Mouse (Mus musculus) urinary bladder, postnatal 25 days (tissue): ENCODE results near the gene Gins1.
"Not testable (repeated sequence)": the region's sequence is repeated elsewhere in the genome, so short reads cannot be mapped to it uniquely, and the experiment has no call there.

Source experiments
- DNase-seq: peaks from one replicate; pipeline ENCODE4 v3.0.0; 2022; ENCODE audit warnings: low spot score

The Gins1 gene

DNA sequence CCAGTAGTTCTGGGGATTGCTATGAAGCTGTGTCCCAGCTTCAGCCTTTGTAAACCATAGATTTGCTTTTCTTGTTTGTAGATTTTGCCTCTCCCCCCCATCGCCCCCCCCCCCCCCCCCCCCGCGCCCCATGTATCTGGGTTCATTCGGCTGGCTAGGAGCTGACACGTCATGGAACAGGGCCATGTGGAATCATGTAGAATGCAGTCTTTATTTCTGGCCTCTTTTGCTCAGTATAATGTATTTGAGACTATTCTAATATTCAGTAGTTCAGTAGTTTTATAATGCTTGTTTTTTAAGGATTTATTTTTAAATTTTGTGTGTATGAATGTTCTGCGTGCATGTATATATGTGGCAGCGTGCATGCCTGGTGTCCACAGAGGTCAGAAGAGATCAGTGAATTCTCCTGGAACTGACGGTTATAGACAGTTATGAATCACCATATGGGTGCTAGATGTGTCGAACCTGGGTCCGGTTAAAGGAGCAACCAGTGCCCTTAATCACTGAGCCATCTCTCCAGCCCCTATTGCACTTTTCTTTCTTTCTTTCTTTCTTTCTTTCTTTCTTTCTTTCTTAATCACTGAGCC, 5.2 kb downstream of the Gins1 start:
- no peak for DNase-seq

DNA sequence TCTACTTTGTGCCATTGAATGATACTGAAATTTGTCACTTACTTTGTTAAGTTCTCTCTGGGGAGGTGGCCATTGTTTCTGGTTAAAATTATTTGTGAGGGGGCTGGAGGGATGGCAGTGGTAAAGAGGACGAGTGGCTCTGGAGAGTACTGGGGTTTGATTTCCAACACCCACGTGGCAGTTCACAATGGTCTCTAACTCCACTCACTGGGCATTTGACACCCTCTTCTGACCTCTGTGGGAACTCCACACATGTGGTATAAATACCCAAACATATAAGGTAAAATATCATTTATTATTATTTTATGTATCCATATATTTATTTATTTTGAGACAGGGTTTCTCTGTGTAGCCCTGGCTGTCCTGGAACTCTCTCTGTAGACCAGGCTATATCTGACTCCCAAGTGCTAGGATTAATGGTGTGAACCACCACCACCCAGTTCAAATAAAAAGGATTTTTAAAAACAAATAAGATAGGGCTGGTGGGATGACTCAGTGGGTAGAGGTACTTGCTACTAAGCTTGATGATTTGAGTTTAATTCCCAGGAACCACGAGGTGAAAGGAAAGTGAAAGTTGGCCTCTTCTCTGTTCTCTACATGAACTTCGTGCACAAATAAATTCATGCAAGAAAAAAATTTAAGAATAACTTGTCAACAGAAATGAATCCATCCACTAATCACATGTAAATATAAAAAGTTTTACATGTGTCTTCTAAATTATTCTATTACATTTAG, 9.7 kb downstream of the Gins1 start:
- DNase-seq = no peak

DNA sequence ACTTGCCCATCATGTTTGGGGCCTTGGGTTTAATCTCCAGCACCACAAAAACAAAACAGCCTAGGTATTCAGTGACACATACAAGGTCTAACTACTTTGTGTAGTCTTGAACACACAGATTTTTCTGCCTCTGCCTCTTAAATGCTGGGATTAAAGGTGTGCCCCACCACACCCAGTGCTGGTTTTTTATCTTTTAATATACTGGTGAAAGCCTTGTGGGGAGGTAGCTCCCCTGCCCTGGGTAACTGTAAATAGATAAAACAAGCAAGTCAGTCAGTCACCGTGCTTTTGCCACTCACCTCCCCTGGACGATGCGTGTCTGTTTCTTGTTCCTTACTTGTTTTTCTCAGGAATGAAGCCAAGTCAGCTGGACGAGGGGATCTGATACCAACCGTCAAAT, 10.6 kb downstream of the Gins1 start:
- DNase-seq = no peak

DNA sequence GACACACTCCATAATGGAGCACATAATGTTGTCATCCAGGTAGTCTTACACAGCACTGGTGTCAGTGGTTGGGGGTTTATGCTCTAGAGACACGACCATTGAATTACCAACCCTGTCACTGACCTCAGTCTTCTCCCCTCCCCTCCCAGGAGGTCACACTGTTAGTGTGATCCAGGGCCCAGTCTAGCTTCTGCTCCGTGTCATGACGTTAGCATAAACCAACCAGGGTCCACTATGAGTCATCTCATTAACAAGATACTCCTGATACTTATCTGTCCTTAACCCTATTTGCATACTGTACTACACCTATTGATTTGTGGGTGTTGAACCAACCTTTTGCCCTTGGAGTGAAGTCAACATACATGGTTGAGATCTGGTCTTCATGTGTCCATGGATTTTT, 13.5 kb downstream of the Gins1 start:
- DNase-seq = no peak

DNA sequence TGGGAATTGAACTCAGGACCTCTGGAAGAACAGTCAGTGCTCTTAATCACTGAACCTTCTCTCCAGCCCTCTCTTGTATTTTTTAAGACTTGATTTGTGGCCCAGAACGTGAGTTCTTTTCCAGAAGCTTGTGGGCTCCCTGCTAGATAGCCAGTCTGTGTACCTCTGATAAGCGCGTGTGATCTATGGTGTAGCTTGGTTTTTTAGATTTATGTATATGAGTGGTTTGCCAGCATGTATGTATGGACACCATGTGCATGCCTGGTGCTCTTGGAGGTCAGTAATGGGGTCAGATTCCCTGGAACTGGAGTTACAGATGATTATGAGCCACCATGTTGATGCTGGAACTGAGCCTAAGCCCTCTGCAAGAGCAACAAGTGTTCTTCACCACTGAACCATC, 15.3 kb downstream of the Gins1 start:
- DNase-seq = no peak

DNA sequence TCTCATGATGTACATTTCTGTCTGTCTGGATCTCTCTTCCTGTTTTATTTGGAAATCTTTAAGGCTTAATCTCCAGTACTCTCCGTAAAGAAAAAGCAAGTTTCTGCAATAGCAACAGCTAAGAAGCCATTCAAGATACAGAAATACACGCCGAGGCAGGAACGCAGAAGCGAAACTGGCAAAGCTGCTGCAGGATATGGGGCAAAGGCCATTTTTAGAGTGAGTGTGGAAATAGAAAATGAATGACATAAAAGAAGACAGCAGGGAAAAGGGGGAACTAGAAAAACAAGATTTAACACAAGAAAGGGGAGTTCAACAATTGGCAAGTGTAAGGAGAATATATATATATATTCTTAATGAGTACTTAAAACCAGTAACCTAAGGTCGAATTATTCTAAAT, 16.5 kb downstream of the Gins1 start:
- no peak for DNase-seq

DNA sequence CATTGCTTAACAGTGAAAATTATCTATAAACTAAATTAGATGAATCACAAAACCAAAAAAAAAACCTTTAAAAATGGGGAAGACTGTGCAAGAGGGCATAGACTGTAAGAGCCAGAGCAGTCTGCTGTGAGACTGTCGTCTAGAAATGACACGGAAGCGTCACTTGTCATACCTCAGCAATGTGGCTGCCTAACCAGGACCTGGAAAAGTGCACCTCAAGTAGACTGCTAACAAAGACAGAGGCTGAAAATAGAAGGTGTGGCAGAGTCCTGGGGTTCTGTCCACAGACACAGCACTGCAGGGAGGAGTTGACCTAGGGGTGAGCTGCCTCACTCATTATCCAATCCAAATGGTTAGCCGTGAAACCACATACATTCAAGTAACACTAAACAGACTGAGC, 17.0 kb downstream of the Gins1 start:
- DNase-seq = no peak

DNA sequence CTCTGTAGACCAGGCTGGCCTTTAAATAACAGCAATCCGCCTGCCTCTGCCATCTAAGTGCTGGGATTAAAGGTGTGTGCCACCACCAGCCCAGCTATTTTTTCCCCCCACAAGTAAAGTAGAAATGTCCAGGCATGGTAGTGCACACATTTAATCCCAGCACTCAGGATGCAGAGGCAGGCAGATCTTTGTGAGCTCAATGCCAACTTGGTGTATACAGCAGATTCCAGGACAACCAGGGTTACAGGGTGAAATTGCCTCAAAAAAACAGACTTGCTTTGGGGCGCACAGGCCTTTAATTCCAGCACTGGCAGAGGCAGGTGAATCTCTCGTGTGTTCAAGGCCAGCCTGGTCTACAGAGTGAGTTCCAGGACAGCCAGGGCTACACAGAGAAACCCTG, 17.8 kb downstream of the Gins1 start:
- DNase-seq = no peak

DNA sequence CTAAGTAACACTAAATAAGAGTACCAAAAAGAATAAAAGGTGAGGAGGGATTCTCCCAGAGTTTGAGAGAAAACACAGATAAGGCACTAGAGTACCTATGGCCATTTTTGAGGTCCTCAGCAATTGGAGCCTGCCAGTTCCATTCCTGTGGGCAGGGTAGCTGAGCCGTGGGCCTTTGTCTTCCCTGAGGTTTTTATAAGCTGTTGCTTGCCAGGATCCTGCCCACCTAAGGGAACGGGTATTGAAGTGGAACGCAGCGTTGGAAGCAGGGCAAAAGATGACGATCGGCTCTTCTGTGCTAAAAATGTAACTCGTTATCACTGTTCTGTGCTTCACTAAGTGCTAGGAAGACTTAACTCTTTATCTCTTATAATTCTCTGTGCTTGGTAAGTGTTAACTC, 18.3 kb downstream of the Gins1 start:
- DNase-seq = no peak

DNA sequence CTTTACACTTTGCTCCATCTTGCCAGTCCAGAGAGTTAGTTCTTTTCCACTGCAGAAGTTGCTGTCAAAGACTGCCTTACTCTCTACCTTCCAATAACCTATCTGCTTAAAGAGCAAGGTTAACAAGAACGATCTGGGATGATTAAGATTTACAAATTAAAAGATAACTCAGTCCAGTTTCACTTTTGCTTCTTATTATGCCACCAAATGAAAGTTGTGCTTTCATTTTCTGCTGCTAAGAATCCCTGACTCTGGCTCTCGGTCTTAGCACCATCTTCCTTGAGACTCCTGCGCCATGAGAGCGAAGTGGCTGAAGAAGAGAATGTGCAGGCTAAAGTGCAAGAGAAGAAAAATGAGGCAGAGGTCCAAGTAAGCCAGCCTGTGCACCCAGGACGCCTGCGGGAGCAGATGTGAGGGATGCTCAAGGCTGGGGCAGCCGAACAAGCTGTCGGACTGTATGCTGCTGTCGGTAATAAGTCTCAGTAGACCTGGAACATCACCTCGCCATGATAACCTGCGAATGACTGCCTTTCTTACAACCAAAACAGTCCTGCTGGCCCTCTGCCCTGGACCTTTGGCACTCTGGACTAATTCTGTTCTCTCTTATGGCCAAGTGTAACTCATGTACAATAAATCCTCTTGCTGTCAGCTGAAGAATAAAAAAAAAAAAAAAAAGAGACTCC, 22.0 kb downstream of the Gins1 start:
- DNase-seq = no peak

DNA sequence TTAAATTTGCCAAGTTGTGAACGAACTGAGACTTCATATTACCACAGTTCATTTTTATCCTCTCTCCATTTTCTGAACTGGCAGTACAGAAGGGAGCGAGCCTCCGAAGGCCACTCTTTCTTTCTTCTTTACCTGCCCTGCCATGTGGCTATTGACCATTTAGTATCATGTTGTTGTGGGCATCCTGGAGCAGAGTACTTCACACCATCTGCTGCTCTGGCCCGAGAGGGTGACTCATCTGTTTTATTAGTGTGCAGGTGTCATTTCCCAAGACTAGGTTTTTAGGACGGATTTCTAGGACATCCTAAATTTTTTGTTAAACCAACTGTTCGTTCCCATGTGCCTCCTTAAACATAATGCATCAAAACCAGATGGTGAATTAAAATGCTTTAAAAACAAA, 24.0 kb downstream of the Gins1 start:
- no peak for DNase-seq

DNA sequence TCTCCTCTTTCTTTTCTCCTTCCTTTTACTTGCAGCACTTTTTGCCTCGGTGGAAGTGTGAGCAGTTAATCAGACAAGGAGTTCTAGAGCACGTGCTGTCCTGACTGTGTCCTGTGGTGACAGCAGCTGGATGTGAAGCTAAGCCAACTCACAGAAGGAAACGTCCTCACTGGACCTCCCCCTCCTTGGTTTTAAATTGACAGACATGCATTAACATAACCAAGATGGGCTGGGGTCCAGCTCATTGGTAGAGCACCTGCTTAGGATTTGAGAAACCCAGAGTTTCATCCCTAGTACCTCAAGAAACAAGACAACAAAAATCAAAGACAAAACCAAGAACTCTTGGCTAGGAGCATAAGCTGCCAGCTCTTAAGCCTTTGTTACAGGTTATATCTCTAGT, 25.6 kb downstream of the Gins1 start:
- no peak for DNase-seq

DNA sequence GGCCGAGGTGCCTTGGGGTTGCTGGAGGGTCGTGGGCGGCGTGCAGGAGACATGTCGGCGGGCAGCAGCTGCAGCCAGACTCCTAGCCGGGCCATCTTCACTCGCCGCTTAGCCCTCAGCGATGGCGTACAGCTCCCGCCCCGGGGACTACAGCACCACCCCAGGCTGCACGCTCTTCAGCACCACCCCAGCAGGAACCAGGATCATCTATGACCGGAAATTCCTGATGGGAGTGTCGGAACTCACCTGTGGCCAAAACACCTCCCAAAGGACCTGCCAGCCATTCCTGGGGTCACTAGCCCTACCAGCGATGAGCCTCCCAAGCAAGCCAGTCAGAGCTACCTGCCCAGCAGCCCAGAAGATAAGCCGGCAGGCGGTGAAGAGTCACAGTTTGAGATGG, 28.3 kb downstream of the Gins1 start:
- no peak for DNase-seq

DNA sequence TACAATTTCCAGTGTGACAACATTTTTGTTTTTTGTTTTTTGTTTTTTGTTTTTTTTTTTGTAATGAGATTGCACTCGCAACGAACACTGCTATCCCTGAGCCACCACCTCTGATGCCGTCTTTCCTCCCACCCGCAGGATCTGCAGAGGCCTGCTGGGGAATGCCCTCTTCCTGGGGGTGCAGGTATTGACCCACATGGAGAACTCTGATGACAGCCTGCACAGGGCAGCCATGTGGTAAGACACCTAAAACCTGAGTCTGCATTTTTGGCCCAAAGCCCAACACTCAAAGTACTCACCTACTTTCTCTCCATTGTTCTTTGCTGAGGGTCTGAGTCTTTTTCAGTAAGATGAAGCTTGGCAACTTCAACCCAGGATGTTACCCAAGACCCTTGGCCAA, 29.5 kb downstream of the Gins1 start:
- DNase-seq = no peak

DNA sequence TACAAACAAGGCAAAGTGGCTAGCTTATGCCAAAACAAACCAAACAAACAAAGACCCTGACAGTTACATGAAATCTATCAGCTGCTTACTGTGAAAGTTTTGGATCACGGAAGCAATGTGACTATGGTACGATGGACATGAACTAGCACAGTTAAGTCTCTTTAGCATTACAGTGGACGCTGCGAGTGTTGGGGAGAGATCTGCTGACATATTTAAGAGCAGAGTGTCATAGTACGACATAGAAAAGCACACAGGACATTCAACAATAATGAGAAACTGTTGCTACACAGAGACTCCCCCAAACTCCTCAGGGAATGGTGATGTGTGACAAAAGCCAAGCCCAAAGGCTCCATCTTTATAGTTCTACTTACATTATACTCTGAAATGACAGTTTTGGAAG, 38.8 kb downstream of the Gins1 start:
- no peak for DNase-seq

DNA sequence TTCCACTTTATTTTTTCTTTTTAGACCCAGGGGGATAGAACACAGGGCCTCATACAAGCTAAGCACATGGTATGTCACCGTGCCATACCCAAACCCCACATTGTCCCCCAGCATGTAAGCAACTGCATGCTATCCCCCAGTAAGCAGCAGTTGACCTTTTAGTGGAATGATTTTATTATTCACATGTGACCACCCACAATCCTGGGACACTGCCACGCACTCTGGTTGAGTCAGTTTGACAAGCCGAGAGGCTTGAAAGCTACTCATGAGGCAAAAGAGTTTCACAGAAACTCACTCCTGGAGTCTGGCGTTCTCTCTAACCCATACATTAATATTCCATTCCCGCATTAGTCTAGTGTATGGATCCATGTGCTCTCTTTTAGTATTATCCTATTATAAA, 42.1 kb downstream of the Gins1 start:
- DNase-seq = not testable (repeated sequence)

DNA sequence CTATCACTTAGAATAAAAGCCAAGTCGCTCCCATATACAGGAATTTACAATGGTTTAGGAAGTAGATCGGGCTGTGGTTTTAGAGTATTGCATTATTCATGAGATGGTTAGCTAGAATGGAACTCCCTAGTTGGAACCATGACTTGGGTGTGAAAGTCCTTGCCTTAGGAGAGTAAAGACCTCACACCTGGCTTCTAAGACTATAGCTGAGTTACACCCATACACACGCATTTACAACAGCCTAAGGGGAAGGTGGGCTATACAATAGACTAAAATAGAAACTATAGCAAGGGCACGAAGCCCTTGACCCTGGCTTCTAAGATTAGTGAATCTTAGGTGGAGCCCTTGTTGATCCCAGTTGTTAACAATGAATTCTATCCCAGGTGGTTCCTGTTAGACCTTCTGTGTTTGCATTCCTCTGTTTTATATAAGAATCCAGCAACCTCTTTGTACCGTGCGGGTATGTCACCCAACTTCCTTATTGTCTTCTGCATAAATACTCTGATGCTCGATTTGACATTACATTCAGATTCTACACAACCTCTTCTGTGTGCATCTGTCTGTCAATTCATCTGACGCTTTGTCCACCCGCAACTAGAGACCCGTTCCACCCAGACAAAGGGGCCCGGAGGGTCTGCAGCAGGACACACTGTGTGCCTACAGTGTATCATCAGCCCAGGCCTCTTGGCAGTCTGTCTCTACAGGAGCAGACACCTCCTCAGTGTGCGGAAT, 42.8 kb downstream of the Gins1 start:
- not testable (repeated sequence) for DNase-seq

DNA sequence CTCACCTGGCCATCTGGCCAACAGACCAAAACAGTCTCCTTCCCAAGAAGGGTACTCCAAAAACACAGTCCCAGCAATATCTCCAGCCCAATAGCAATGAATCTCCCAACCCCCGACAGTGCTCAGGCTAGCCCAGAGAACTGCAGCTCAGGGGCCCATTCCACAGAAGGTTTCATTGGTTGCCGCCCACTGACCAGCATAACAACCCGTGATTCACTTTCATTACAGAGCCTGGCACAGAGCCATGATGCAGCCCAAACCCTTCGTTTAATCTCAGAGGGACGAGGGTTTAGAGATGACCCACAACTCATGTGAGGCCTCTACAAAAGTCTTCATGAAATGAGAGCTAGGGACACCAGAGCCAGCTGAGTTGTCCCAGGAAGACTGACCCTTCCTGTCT, 43.6 kb downstream of the Gins1 start:
- DNase-seq = no peak

DNA sequence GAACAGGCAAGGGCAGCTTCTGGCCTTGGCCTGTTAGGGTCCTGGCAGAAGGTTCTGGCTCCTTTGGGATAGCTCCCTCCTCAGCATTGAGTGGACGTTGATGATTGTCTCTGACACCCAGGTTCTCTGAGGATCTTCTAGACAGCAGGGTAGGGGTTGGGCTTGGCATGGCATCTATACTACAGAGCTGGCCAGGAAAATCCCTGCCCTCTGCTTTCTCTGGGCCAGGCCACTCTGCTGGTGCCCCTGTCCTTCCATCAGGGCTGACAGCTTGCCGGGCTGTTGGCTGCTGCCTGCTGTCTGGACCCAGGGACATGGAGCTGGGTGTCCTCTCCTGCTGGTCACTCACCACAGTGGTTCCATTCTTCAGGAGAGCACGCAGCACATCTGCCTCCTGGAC, 44.5 kb downstream of the Gins1 start:
- DNase-seq = no peak

DNA sequence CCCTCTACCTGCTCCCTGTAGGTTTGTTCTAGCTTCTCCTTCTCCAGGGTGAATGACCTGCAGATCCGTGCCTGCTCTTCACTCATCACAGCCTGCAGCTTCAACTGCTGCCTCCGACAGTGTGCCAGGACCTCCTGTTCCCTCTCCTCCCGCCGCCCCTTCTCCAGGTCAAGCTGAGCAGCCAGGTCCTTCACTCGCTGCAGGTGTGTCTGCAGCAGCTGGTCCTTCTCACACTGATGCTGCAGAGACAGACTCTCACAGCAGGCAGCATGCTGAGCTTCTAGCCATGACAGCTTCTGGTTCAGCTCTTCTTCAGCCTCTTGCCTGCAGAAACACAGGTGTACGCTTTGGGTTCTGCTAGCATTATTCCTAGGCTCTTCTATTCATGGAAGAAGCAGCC, 44.9 kb downstream of the Gins1 start:
- no peak for DNase-seq

DNA sequence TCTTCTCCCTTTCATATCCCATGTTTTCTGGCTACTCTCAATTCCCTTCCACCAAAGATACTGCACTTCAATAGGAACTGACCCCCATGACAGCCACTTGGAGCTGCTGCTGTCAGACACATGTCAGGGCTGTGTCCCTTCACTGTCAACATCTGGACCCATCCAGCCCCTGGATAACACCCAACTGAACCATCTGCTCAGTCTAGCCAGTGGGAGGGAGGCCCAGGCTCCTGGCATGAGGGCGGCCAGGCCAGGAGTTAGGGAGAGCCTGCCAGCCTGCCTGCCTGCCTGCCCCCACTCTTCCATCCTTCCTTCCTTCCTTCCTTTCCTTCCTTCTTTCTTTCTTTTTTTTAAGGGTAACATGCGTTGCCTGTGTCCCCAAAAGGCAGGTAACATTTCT, 46.0 kb downstream of the Gins1 start:
- no peak for DNase-seq

DNA sequence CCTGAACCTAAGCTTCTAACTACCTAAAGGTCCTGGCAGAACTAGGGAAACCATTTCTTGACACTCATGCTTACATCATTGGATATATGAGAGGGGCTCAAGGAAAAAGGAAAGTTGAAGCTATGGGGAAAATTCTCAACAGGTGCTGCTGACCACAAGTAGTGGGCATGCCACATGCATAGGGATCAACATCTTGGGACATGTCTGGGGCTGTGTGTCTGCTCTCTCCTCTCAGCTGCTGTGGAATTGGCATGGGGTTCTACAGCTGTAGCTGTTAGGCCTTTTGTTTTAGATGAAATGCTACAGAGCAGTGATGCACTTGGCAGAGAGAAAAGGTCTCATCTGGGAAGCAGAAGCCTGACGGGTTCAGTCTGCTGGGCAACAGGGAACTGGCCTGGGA, 50.7 kb downstream of the Gins1 start:
- DNase-seq = no peak

DNA sequence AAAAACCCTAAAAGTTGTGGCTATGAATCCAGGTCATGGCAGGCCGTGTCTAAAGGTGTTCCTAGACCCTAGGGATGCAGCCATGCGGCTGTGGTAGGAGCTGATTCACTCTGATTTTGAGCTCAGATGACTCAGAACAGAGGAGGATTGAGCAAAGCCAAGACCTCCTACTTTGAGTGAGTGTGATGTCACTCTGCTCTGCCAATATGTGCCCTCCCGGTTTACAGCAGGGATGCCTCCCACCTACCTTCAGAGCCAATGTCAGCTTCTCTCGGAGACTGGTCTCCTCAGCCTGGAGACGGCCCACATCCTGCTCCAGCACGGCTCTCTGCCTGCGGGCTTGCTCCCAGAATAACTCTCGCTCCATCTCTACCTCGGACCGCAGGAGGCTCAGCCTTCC, 54.3 kb downstream of the Gins1 start:
- no peak for DNase-seq
